ENCODE assay signal across 11 mouse cellular contexts in the genomic region with DNA sequence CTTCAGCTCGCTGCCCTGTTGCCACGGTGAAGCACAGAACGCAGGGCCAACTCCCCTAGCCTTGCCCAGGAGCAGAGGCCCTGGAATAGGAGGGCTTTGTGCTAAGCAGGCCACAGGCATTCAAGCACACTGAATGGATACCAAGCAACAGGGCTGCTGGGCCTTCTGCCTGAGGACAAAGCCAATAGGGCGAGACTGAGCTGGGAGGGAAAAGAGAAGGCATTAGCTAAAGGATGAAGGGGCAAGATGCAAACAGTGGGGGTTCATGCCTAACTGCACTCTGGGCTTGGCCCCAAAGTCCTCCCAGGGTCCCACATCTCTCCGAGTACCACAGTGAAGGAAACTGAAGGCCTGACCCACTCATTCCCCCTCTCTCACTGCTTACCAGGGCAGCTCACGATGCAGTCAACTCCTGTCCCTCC. TPM values are rescaled to one million over a fixed set of nuclear protein-coding genes. Genes with fewer than 3 reads are reported as not detected.
DNase-seq lines count a peak whose midpoint lies in the region; ATAC-seq lines count a peak whose summit lies in the region.
"Had no signal": no experiment of that assay in that cellular context is flagged by ENCODE, and none has a peak within 500 bp of the region (broad histone marks: within the 10 kb centered on the region; RNA-seq: fewer than 3 reads in every experiment).

No protein-coding gene starts in this region.

- peak; percentile 80 to 87 for DNase-seq in right cerebral cortex, postnatal 10 days (ENCODE audit: low spot score in 2 of 2)
- DNase-seq in right cerebral cortex, postnatal 14 days, result no peak
- peak; percentile 58 to 71 for DNase-seq in frontal cortex, postnatal 10 days (ENCODE audit: low spot score in 2 of 2)
- peak; percentile 77 for DNase-seq in left cerebral cortex, postnatal 4 days
- DNase-seq in gastrocnemius, adult 18-20 months (ENCODE audit: low spot score), result no peak
- no peak for DNase-seq in thymus, postnatal 14 days
- DNase-seq in yolk sac, embryonic 10.5 days (ENCODE audit: low spot score), result no peak
- DNase-seq: gastrocnemius, postnatal 36 days; lung, postnatal 4 days had no signal

- intact Hi-C loops in left cerebral cortex, postnatal 4 days (cut with DNase I), result no loop called here

- no peak for ATAC-seq in CD4-positive, CD25-positive, alpha-beta regulatory T cell, adult 4 months
- ATAC-seq: inflammation-experienced regulatory T-cells, adult 6 months had no signal

RNA-seq across cellular contexts. Expression of a gene that starts 12.8 kb away (rescaled TPM):
- 10 to 100 TPM; 63.9 to 69.7 TPM for total RNA-seq in left cerebral cortex, postnatal 4 days (2021)
- 1 to 10 TPM; 4.3 to 6.5 TPM for total RNA-seq in gastrocnemius, adult 18-20 months (2021)
- polyA plus RNA-seq in CD4-positive, CD25-positive, alpha-beta regulatory T cell, adult 4 months (2017; shearing (Covaris generic)), result 1 to 10 TPM; 2.9 to 3.1 TPM

RNA-seq across cellular contexts. Expression of a gene that starts 54.0 kb away (rescaled TPM):
- 10 to 100 TPM; 51.7 to 54.1 TPM for total RNA-seq in left cerebral cortex, postnatal 4 days (2021)
- 10 to 100 TPM; 24.8 to 46.2 TPM for total RNA-seq in gastrocnemius, adult 18-20 months (2021)
- polyA plus RNA-seq in CD4-positive, CD25-positive, alpha-beta regulatory T cell, adult 4 months (2017; shearing (Covaris generic)), result under 1 TPM; 0.14 to 0.42 TPM

Comparison
In these comparisons a context has a peak if more than half of its experiments do, and no peak if none do; other contexts are left out.
1. DNase-seq: peak in right cerebral cortex, postnatal 10 days (2 of 2), frontal cortex, postnatal 10 days (2 of 2) and left cerebral cortex, postnatal 4 days (single experiment); none in right cerebral cortex, postnatal 14 days (single experiment), gastrocnemius, adult 18-20 months (single experiment), thymus, postnatal 14 days (single experiment) and yolk sac, embryonic 10.5 days (single experiment).
2. RNA of a gene that starts 12.8 kb away (total RNA-seq): 63.9 to 69.7 TPM in left cerebral cortex, postnatal 4 days; 4.3 to 6.5 TPM in gastrocnemius, adult 18-20 months; every median in the first group is over 4 times any median in the second.